Mouse (Mus musculus): ENCODE data around the gene Gm47985.
"Not testable (repeated sequence)": the region's sequence is repeated elsewhere in the genome, so short reads cannot be mapped to it uniquely, and the experiment has no call there.

DNA sequence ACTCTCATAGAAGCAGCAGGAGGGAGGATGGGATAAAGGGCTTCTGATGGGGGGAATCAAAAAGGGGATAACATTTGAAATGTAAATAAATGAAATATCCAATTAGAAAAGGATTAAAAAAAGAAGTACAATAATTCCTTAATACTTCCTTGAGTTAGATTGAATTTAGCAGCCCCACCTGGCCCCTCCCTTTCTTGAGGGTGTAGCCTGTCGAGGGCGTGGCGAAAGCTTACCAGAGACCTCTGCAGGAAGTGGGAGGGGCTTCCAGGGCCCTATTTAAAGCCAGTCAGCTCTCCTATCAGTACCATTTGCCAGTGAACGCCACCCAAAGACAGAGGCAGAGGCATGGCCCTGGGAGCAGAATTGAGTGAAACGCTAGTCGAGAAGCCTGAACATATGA lies 21.5 kb downstream of the Gm47985 start, which contains the start of gene 3110040M04Rik:
- TF ChIP-seq CTCF (IDR thresholded peaks at IDR 0.05; ENCODE audit: borderline replicate concordance, insufficient read depth, low read depth, low read length); POLR2A (IDR thresholded peaks at IDR 0.05; ENCODE audit: borderline replicate concordance, insufficient read depth, low read length): not testable (repeated sequence)
